Mouse (Mus musculus): ENCODE measurements around the gene Dpp6.

Gene Dpp6

GRCm38 (mm10) chr5:27066837-27067236 is 249.8 kb downstream of the Dpp6 start:
- no peak for DNase-seq

- DNase-seq = peak; percentile 67
Measured at GRCm38 (mm10) chr5:27075131-27075591, 258.2 kb downstream of the Dpp6 start.

- no peak for DNase-seq
Measured at GRCm38 (mm10) chr5:27076046-27076445, 259.0 kb downstream of the Dpp6 start.

- DNase-seq = no peak
Measured at GRCm38 (mm10) chr5:27077821-27078220, 260.8 kb downstream of the Dpp6 start.

- no peak for DNase-seq
Measured at GRCm38 (mm10) chr5:27081275-27081674, 264.3 kb downstream of the Dpp6 start.

- no peak for DNase-seq
Measured at GRCm38 (mm10) chr5:27083762-27084161, 266.8 kb downstream of the Dpp6 start.

- DNase-seq = peak; percentile 32
Measured at GRCm38 (mm10) chr5:27108221-27108620, 291.2 kb downstream of the Dpp6 start.

- DNase-seq = no peak
Measured at GRCm38 (mm10) chr5:27122479-27122878, 305.5 kb downstream of the Dpp6 start.

GRCm38 (mm10) chr5:27122944-27123343 is 305.9 kb downstream of the Dpp6 start:
- peak; percentile 51 for DNase-seq

GRCm38 (mm10) chr5:27126034-27126433 is 309.0 kb downstream of the Dpp6 start:
- DNase-seq = peak; percentile 63

- peak; percentile 64 for DNase-seq
Measured at GRCm38 (mm10) chr5:27133196-27133595, 316.2 kb downstream of the Dpp6 start.

- DNase-seq = no peak
Measured at GRCm38 (mm10) chr5:27134436-27135005, 317.5 kb downstream of the Dpp6 start.

- no peak for DNase-seq
Measured at GRCm38 (mm10) chr5:27147397-27147945, 330.5 kb downstream of the Dpp6 start.

GRCm38 (mm10) chr5:27151017-27151416 is 334.0 kb downstream of the Dpp6 start:
- peak; percentile 36 for DNase-seq

GRCm38 (mm10) chr5:27155671-27156070 is 338.7 kb downstream of the Dpp6 start:
- peak; percentile 25 for DNase-seq

- DNase-seq = peak; percentile 38
Measured at GRCm38 (mm10) chr5:27156366-27156765, 339.4 kb downstream of the Dpp6 start.

- peak; percentile 39 for DNase-seq
Measured at GRCm38 (mm10) chr5:27161122-27161645, 344.2 kb downstream of the Dpp6 start.

GRCm38 (mm10) chr5:27168550-27168949 is 351.5 kb downstream of the Dpp6 start:
- DNase-seq = no peak

- DNase-seq = no peak
Measured at GRCm38 (mm10) chr5:27184963-27185362, 368.0 kb downstream of the Dpp6 start.

GRCm38 (mm10) chr5:27191242-27191969 is 374.4 kb downstream of the Dpp6 start:
- no peak for DNase-seq

- DNase-seq = no peak
Measured at GRCm38 (mm10) chr5:27194157-27194556, 377.2 kb downstream of the Dpp6 start.

GRCm38 (mm10) chr5:27194975-27195374 is 378.0 kb downstream of the Dpp6 start:
- no peak for DNase-seq

- DNase-seq = no peak
Measured at GRCm38 (mm10) chr5:27200581-27201341, 383.8 kb downstream of the Dpp6 start.
